Mouse (Mus musculus): ENCODE measurements around the gene C1qtnf9. TPM values are rescaled to one million over a fixed set of nuclear protein-coding genes. Genes with fewer than 3 reads are reported as not detected.
A peak's percentile ranks its signal among the peaks of the same experiment; 100 is the strongest.

The C1qtnf9 gene
- total RNA-seq, 2 experiments from 2014 or later = 0.24 TPM; not detected in 1

DNA sequence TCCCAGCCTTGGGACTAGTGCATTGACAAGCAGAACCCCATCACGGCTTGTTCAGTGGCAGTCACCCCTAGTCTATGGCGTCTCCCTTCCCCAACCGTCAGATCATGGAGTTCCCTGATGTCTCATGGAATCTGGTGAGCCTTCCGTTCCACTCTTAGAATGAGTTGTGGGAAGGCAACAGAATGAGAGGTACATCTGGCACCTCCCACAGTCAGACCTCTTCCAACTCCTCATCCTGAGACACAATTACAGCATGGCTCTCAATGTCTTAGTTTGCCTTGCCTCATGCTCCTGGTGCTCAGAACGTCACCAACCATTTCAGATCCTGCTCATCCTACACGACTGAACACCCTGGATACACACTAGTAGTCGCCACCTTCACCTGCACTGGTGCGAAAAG, 8.6 kb downstream of the C1qtnf9 start:
- intact Hi-C loops (cut with DNase I) = no loop called here
- no peak for DNase-seq (ENCODE audit: low spot score in 2 of 2)

DNA sequence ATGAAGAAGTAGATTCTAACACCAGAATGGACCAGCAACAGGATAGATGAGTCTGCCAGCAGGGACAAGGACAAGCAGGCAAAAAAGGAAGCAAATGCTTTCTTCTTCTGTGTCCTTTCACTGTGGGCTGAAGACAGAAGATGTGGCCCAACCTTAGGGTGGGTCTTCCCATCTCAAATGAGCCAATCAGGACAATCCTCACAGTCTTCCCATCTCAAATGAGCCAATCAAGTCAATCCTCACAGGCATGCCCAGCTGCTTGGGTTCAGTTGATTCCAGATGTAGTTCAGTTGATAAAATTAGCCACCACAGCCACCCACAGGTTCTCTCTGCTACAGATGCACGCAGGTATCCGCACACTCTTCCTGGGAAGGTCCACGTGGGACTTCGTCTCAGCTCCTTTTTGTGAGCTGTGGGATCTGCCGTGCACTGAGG, 9.6 kb downstream of the C1qtnf9 start:
- intact Hi-C loops (cut with DNase I) = no loop called here
- DNase-seq (ENCODE audit: low spot score in 2 of 2) = no peak

DNA sequence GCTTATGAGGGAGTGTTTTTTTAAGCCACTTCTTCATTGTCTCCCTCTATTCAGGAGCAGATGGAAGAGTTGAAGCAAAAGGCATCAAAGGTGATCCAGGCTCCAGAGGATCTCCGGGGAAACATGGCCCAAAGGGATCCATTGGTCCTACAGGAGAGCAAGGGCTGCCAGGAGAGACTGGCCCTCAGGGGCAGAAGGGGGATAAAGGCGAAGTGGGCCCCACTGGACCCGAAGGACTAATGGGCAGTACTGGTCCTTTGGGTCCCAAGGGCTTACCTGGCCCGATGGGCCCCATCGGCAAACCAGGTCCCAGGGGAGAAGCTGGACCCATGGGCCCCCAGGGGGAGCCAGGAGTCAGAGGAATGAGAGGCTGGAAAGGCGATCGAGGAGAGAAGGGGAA, 11.3 kb downstream of the C1qtnf9 start:
- DNase-seq (ENCODE audit: low spot score in 2 of 2) = no peak
- intact Hi-C loops (cut with DNase I) = no loop called here

DNA sequence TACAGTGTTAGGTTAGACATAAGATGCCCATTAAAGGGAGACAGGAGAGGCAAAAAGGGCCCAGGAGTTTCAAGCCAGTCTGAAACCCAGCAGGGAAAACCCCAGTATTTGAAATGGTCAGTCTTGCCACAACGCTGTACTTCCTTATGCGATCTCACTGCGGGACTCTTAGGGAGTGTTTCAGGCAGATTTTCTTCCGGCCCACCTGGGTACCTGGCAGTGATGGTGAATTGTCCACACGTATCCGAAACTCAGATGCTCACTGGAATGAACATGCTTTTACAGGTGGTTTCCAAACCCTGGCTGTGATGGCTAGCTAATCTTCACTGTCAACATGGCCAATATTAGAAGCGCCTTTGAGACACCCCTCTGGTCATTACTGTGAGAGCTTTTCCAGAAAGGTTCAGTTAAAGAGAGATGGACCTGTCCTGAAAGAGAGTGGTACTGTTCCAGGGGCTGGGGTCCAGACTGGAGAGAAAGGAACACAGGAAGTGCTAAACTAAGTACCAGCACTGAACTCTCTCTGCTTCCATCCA, 14.3 kb downstream of the C1qtnf9 start:
- intact Hi-C loops (cut with DNase I) = no loop called here
- no peak for DNase-seq (ENCODE audit: low spot score in 2 of 2)

DNA sequence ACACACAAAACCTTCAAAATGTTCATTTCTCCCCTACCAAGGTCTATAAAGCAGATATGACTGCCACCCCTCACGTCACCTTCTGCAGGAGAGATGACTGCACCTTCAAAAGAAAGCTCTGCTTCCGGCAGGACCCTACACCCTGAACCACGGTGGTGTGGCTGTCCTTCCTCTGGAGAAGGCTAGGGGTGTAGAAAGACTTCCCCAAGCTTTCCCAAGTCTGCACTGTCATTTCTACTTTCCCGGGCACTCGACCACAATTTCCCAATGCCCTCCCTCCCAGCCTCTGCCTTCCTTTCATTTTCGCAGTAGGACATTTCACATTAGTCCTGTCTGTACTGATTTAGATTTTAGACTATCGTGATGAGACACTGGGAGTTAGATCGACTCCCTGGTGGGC, 15.3 kb downstream of the C1qtnf9 start:
- intact Hi-C loops (cut with DNase I) = no loop called here

DNA sequence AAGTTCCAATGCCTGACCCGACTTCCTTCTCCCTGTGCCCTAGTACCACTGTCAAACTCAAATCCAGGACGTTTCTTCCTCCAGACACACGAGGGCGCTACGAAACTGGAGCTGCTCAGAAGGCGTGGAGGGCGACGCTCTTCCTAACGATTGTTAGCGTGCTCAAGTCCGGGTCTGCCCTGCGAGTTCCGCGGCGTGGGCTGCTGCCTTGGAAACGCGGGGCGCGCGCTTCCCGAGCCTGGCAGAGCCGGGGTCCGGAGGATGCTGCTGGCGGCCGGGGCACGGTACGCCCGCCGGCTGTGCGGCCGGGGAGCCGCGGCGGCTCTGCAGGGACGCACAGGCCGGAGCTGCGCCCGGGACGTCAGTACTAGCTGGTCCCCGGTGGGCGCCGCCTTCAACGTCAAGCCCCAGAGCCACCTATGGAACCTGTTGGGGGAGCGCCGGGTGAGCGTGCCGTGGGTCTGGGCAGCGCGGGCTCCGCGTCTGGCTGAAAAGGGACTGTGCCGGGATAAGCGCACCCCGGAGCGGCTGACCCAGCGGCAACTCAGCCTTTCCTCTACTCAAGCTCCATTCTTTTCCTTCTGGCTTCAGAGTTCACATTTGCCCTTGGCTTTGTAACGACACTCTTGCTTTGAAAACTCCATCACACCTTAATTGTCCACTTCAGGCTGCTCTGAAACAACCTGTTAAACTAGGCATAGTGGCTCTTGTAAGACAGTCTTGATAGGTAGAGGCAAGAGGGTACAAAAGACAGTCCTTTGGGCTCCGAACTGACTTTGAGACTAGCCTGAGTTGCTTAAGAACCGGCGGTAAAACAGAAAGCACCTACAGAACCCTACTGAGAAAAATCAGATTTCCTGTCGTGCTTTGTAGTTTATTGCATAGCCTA, 16.7 kb downstream of the C1qtnf9 start, which contains the start of gene Mipep:
Gene Mipep (plus strand): TSS at position 147 of the 889 bp plus-strand sequence.
- intact Hi-C loops (cut with DNase I) = no loop called here
- peak; percentile 83 to 88 for DNase-seq (ENCODE audit: low spot score in 2 of 2)

More for the DNA sequence above, 15.3 kb downstream of the C1qtnf9 start:
- DNase-seq (ENCODE audit: low spot score in 2 of 2) = no peak

DNA sequence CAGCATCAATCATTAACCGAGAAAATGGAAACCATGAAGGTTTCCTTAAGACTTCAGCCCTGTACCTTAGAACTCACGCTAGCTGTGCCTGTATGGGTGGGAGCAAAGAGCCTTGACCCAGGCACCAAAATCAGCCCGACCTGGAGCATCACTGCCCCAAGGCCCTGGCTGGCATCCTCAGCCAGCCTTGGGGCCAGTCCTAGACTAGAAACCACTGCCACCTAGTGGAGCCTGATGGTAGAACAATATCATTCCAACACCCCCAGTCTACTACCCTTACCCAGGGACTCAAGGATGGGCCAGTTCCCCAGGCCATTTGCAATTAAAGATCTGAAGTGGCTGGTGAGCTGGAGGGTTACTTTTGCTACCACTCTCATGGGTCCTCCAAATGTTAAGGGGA, 22.2 kb downstream of the C1qtnf9 start:
- intact Hi-C loops (cut with DNase I) = no loop called here
- DNase-seq (ENCODE audit: low spot score in 2 of 2) = peak; percentile 46 to 61

DNA sequence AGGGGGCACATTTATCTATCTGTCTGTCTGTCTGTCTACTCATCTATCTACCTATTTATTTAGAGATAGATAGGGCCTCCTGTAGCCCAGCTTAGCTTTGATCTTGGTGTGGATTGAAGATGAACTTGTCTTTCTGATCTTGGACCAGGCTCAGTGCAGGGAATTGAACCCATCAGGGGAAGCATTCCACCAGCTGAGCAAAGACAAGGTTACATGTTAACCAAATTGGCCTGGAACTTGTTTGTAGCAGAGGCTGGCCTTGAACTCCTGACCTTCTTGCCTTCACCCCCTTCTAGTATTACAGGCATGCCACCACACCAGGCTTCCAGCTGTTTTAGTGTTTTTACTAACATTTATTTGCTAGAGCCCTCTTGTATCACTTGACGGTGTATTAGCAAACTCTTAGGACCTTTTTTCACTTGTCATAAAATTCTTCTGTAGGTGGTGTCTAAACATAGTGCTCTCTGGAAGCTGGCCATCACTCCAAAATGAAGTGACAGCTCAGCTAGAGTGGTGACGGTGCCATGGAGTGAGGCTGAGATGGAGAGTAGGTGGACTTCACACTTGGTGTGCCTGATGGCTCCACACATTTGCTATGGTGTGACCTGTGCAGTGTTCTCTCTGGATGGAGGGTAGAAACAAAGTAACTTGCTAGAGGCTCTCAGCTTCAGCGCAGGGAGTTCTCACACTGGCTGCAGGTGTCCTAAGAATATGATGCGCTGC, 28.8 kb downstream of the C1qtnf9 start:
- DNase-seq (ENCODE audit: low spot score in 2 of 2) = no peak
- intact Hi-C loops (cut with DNase I) = loop anchor here (5.0 kb wide), 2 partner anchors 291 to 496 kb away; no protein-coding TSS in a partner anchor

DNA sequence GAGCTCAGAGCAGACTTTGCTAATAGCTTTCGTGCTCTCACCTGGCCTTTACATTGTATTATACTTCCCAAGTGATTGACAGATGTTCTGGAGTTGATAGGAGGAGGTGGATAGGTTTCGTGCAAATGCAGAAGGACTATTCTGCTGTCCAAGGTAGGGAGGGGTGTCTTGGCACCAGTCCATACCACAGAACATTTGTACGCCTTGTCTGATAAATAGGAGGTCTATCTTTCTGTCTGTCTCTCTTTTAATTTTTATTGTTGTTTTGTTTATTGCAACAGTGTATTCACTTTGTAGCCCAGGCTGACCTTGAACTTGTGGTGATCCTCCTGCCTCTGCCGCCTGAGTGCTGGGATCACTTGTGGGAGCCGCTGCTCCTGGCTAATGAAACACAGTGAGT, 29.7 kb downstream of the C1qtnf9 start:
- intact Hi-C loops (cut with DNase I) = loop anchor here (5.0 kb wide), 2 partner anchors 290 to 495 kb away; no protein-coding TSS in a partner anchor
- no peak for DNase-seq (ENCODE audit: low spot score in 2 of 2)

DNA sequence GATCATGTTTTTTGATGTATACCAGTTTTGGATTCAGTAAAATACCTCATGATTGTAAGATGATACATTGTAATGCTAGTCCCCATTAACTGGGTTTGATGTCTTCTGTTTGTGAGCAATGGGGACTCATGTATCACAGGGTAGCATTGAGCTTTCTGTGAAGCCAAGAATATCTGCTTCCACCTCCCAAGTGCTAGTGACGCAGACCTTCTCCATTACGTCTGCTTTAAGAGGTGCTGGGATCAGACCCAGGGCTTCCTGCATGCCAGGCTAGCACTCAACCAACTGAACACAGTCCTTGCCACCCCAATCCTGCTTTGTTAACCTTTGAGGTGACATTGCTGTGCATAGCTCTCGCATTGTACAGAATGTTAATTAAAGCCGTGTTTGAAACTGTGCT, 30.8 kb downstream of the C1qtnf9 start:
- no peak for DNase-seq (ENCODE audit: low spot score in 2 of 2)
- intact Hi-C loops (cut with DNase I) = loop anchor here (2.0 to 5.0 kb wide), 3 partner anchors 289 to 494 kb away; no protein-coding TSS in a partner anchor

DNA sequence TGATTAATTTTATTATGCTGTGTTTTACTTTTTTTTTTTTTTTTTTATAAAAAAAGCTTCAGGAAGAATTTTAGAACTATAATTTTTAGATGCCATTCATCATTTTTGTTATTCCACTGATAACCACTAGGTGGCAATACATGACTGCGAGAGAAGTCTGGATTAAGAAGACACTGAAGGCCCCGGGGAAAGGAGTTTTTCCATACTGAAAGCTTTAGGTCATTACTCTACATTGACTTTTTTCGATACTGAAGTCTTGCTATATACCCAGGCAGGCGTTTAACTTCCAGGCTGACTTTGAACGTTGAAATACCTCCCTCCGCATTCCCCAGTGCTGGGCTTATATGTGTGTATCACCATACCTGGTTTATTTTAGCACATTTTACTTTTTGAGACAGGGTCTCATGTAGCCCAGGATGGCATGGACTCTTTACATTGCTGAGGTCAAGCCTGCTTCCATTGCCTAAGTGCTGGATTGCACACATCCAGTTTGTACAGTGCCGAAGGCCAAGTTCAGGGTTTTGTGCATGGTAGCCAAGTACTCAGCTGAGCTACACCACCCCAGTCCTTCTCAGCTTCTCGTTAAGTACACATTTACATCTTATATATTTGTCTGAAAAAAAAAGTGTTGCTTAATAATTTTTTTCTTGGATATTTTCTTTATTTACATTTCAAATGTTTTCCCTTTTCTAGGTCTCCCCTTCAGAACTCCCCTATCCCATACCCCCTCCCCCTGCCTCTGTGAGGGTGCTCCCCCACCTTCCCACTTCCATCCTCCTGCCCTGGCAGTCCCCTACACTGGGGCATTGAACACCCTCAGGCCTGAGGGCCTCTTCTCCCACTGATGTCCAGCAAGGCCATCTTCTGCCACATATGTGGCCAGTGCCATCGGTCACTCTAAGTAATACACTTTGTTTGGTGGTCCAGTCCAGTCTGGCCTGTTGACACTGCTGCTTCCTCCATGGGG, 32.1 kb downstream of the C1qtnf9 start:
- intact Hi-C loops (cut with DNase I) = loop anchor here (2.0 to 5.0 kb wide), 3 partner anchors 287 to 492 kb away; no protein-coding TSS in a partner anchor
- DNase-seq (ENCODE audit: low spot score in 2 of 2) = peak; percentile 42 to 61

DNA sequence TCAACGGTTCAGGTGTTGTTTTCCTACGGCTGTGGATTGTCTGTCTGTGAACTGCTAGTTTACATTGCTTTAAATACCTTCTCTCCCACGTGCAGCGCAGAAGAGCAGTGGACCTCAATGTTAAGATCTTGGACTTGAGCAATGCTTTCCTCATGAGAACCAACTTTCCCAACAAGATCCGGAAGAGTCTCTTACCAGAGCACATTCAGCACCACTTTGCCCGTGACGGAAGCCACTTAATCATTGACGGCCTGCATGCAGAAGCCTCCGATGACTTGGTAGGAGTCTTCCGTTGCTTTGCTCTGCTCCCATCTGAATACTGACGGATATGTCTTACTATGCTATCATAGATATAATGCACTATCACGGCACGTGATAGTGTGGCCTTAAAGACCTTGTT, 34.1 kb downstream of the C1qtnf9 start:
- intact Hi-C loops (cut with DNase I) = no loop called here
- DNase-seq (ENCODE audit: low spot score in 2 of 2) = no peak

DNA sequence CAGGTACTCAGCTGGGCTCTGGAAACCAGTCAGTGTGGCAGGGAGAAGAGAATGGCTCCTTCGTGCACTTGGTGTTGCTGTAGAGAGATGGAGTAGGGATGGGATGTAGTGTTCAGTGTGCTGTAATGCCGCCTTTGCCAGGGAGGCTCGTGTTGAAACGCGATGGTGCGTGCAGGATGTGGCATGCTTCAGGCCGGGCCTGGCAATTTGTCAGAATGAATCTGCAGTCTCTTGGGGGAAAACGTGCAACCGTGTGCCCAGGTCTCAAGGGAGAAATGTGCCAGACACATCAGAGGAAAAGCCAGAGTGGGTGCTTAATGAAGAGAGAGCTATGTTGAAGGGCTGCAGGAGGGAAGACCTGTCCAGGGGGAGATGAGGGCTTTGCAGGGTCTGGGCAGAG, 37.0 kb downstream of the C1qtnf9 start:
- DNase-seq (ENCODE audit: low spot score in 2 of 2) = no peak
- intact Hi-C loops (cut with DNase I) = no loop called here

DNA sequence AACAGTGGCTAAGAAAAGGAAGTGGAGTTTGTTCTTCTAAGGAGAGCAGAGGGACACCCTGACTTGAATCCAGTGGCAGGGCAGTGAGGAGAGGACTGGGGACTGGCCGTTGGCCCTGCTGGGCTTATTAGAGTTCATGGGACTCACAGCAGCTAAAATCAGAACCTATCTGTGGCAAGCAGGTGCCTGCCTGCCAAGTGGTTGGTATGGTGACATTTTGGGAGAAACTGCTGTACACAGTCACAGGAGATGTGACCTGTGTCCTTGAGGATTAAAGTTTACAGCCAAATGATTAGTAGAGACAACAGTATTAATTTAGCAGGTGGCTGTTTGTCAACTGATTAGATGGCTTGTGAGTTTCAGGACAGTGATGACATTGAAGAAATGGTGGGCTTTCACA, 37.9 kb downstream of the C1qtnf9 start:
- intact Hi-C loops (cut with DNase I) = no loop called here
- DNase-seq (ENCODE audit: low spot score in 2 of 2) = no peak

DNA sequence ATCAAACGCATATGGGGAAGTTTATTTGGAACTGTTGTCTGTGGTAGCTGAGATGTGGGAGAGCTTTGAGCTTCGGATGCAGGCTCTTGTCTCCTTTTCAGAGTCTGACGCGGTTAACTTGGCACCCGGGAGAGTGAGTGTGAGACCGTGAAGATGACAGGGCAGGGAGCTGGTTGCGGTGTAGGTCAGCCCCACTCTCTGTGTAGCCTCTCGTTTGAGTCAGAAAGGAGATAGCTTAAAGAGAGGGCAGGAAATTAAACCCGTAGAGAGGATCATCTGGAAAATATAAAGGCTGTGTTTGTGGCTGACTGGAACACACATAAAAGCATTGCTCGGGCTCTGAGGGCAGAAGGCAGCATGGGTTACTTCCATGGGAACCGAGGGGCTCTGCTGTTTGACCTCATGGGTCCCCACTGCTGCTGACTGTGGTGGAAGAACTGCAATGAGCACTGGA, 39.0 kb downstream of the C1qtnf9 start:
- no peak for DNase-seq (ENCODE audit: low spot score in 2 of 2)
- intact Hi-C loops (cut with DNase I) = no loop called here

DNA sequence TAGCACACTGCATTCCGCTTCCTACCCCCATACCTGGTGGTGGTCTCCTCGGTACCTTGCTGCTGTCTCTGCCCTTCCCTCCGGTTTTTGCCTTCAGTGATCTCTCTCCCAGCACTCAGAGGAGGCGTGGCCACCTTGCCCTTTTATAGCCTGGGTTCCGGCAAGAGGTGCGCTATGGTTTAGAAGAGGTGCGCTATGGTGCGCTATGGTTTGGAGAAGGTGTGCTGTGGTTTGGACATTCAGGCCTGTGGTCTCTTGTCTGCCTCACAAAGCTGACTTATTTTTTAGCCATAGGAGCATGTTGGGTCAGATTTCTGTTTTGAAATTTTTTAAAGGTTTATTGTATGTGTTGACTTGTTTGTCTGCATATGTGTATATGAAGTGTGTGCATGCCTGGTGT, 41.9 kb downstream of the C1qtnf9 start:
- DNase-seq (ENCODE audit: low spot score in 2 of 2) = no peak
- intact Hi-C loops (cut with DNase I) = no loop called here

DNA sequence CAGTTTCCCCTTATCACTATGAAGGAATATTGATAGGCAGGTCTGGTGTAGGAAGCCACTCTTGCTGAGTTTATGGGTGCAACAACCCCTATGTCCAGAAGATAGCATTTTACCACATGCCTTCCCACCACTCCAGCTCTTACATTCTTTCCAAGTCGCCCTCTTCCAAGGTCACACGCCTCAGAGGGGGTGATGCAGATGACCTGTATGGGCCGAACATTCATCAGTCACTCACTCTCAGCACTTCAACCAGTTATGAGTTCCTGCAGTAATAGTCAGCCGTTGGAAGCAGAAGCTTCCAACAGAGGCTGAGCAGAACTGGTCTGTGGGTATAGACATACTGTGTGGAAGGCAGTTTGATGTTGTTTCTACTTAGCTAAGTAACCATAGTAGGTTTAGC, 43.6 kb downstream of the C1qtnf9 start:
- DNase-seq (ENCODE audit: low spot score in 2 of 2) = no peak
- intact Hi-C loops (cut with DNase I) = no loop called here

DNA sequence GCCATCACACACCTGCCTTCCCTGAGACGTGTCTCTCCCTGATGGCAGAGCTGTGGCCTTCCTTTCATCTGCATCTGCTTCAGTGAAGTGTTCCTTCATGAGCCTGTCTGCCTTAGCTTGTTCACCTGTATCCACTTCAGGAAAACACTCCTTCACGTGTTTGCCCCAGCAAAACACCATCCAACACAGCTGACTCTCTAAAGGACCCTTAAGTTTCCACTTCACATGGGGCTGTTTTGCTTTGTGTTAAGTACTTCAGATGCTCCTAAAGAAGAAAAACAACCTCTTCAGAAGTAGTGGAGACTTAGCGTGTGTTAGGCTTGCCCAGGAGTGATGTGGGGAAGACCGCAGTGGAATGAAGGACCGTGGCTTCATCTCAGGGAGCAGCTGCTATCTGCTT, 47.2 kb downstream of the C1qtnf9 start:
- intact Hi-C loops (cut with DNase I) = no loop called here
- no peak for DNase-seq (ENCODE audit: low spot score in 2 of 2)

DNA sequence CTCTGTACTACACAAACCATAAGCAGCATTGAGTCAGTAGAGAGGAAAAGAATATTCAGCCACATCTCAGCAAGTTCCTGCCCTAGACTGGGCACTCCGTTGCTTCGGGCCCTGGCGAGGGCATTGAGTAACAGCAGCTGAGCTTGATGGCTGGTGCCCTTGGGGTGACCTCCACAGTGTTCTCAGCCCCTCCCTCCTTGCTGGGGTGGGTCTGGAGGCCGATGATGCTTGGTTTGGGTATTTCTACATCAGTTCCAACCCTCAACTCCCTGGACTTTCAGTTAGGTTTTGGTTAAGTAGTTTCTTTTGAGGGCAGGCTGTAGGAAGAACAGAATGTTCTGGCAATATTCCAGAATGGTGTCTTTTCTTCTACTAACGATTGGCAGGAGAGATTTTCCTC, 50.1 kb downstream of the C1qtnf9 start:
- intact Hi-C loops (cut with DNase I) = no loop called here
- no peak for DNase-seq (ENCODE audit: low spot score in 2 of 2)

All from left cerebral cortex, postnatal 14 days (tissue).